Mouse (Mus musculus) c-Kit-positive CD71-positive TER-119-positive erythroid progenitor cells, embryonic 14.5 days (primary cell): Measurements from ENCODE around the gene Zdhhc5.
"Not testable (repeated sequence)": the region's sequence is repeated elsewhere in the genome, so short reads cannot be mapped to it uniquely, and the experiment has no call there.

Experiments
- DNase-seq: peaks from one replicate; pipeline ENCODE4 v3.0.0-alpha.2; 2013; ENCODE audit warnings: low spot score

Gene Zdhhc5

DNA sequence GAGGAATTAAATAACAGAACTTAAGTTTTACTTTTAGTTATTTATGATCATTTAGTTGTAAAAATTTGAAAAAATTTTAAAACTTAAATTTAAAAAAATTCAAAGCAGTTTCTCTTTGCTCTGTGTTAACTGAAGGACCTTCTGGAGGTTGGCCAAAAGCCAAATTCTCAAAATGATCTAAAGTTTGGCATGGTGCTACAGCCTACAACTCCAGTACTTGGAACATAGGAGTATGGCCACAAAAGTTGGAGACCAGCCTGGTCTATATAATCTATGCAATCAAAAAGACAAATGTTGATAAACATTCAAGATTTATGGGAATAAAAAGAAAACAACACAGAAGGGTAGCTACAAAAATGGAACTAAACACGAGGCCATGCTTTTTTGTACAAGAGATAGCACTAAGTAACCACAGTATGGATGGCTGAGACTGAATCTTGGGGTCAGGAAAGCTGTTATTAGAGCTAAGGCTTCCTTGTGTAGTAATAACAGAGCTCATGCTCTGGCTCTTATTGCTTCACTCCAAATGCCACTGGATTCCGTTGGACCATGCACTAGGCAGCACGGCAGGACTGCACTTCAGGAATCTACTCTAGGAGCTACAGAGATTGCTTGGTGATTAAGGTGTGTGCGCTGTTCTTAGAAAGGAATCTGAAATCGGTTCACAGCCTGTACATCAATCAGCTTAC, 19.8 kb downstream of the Zdhhc5 start:
- DNase-seq = no peak

DNA sequence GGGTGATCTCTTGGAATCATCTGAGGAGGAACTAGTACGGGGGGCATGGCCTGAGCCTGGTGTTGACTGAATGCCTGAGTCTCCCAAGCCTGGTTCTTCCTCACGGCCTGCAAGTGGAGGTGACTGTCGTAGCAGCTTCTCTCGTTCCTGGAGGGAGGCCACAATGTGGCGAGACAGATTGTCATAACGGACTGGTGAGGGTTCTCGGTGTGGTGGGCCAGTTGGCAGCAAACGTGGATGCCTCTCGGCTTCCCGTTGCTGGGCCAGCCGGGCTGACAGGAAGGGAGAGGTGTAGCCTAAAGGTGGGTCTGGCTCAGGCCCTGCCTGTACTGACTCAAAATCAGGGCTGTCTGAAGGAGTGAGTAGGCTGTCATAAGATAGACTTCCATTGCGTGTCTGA, 24.9 kb downstream of the Zdhhc5 start:
- no peak for DNase-seq

DNA sequence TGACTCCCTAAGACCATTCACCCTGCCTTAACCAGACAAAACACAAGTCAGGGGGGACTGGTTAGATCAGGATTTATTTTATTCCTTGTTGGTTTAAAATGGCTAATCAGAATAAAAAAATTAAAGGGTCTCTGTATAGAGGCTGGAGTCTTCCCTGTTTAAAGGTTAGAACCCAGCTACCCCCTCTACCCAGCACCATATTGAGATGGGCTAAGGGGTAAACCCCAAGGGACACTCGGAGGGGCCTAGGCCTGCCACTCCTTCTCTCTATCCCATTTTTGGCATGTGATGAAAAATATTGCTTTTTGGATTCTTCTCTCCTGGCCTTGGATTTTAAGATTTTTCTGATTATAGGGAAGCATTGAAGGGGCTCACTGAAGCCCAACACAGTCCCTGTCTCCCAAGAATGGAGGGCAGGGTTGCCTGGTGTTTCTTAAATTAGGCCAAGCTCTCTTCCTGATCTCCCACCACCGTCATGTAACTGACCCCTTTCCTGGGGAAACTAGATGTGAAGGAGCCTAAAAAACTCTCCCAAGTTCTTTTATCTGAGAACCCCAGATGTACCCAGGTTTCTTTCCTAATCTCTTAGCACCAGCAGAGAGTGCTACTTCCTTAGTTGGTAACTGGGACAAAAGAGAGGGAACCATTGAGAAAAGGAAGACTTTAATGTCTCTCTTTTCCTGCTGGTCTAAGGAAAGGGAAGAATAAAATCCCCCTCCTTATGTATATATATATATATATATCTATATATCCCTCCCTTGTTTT, 26.7 kb downstream of the Zdhhc5 start:
- DNase-seq = peak; percentile 23

DNA sequence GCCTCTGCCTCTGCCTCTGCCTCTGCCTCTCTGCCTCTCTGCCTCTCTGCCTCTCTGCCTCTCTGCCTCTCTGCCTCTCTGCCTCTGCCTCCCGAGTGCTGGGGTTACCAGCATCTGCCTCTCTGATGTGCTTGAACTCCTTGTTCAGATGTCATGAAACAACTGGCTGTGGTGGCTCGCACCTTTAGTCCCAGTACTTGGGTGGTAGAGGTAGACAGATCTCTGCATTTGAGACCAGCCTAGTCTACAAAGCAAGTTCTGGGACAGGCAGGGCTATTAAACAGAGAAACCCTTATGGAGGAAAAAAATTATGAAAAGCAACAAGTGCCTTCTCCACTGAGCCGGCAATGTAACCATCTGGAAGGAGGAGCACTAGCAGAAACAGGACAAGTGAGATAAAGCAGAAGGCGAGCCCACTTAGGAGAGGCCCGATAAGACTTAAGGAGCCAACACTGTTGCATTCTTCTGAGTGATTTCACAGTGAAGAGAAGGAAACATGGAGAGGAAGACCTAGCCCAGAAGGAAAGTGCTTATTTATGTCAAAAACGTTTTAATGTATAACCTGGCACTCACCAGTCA, 32.3 kb downstream of the Zdhhc5 start:
- DNase-seq = peak; percentile 69

DNA sequence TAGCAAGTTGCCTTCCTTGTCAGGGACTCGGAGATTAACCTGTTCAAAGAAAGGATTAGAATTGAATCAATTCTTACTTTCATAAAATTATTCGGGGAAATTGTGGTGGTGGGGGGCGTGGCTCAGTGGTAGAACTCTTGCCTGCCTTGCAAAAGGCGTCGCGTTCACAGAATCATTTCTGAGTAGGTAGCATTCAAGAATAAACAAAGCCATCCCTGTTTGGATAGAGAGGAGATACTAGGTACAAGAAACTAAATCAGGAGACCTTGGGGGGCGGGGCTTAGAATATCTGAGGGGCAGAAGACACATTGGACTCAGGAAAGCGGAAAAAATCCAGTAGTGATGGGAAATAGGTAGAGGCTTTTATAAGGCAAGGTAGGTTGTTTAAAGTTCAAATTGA, 36.0 kb downstream of the Zdhhc5 start, which contains the start of gene Tmx2:
Tmx2 (minus strand) TSS at position 125 of the 400 bp plus-strand sequence.
- no peak for DNase-seq

DNA sequence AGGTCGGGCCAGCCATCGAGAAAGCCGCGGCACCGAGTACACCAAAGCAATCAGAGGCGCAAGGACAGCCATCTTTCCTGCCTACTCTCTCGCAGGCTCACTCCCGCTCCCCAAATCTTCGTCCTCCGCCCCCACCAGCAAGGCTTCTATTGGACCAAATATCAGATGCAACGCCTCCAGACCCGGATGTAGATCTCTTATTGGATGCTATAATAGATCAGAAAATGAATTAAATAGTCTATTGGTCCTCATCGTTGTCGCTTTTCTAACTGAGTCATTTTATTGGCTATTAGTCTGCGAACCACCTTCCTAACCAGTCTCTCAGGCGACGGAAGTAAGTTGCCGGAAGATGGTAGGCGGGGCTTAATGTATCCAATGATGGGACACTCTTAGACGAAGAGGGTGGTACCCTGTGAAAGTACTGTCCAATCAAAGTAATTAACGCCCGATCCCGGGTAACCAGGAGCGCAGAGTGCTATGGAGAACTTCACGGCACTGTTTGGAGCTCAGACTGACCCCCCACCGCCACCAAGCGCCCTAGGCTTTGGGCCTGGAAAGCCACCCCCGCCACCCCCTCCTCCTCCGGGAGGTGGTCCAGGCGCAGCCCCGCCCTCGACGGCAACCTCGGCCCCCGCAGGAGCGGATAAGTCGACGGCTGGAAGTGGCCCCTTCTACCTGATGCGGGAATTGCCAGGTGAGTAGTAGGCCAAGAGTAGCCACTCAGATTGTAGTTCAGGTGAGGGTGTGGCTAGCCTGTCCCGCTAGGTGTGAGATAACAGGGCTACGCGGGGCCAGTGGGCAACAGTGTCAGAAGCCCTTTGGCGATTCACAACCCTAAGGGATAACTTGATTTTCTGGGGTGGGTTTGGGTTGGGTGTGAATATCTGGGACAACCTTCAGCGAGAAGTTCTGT, 36.8 kb downstream of the Zdhhc5 start, which contains the start of the genes Gm28635 and Med19:
Gm28635 (minus strand) TSS at position 74 of the 913 bp plus-strand sequence.
Med19 (plus strand) TSS at position 435 of the 913 bp plus-strand sequence.
- DNase-seq = peak; percentile 99

DNA sequence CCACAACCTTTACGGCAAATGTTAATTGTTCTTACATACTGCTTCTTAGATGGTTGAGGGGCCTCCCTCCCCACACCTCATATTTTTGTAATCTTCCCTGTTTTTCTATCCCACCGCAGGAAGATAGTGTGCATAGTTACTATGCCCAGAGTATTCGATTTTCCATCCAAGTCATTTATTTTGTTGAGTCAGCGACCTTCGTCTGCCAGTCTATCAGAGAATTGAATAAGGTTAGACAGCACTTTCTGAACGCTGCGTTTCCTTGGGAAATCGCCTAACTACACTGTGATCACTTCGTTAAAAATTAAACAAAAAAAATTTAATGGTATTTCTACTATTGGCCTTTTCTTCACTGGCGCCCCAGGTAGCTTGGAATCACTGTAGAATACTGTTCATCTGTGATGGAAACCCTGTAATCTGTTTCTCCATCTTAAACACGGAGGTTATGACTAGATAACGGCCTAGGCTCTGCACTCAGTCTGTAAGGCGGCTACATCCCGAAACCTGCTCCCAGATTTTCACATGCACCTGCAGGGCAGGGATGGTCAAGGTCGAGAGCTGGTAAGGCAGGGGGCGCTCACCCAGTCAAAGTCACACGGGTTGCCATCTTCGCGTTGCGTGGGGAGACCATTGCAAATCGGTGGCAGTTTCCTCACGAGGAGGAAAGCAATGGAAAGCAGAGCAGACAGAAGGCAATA, 37.6 kb downstream of the Zdhhc5 start:
- peak; percentile 29 for DNase-seq

DNA sequence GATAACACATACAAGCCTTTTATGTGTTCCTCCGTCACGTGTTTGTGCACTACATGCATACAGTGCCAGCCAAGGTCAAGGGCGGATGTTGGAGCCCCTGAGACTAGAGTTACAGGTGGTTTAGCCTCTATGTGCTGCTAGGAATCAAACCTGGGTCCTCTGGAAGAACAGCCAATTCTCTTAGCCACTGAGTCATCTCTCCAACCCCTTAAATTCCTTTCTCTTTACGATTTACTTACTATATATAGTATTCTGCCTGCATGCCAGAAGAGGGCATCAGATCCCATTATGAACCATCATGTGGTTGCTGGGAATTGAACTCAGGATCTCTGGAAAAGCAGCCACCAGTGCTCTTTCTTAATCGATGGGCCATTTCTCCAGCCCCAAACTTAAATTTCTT, 43.4 kb downstream of the Zdhhc5 start:
- DNase-seq = not testable (repeated sequence)

DNA sequence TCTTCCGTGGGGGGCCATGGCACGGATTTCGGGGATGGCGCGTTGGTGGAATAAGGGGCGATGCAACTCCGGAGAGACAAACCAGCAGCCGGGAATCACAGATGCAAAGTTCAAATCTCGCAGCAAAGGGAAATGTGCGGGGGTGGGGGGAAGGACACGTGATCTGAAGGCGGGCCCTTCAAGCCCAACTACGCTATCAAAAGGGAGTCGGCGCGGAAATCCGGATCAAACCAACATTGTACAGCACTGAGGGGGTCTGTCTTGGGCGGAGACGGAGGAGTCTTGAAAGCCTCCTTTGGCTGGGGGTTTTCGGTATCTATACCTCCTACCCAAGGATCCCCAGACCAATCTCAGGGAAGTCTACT, 44.4 kb downstream of the Zdhhc5 start, which contains the start of gene Selenoh:
Selenoh (minus strand) TSS at position 202 of the 365 bp plus-strand sequence.
- peak; percentile 89 for DNase-seq

DNA sequence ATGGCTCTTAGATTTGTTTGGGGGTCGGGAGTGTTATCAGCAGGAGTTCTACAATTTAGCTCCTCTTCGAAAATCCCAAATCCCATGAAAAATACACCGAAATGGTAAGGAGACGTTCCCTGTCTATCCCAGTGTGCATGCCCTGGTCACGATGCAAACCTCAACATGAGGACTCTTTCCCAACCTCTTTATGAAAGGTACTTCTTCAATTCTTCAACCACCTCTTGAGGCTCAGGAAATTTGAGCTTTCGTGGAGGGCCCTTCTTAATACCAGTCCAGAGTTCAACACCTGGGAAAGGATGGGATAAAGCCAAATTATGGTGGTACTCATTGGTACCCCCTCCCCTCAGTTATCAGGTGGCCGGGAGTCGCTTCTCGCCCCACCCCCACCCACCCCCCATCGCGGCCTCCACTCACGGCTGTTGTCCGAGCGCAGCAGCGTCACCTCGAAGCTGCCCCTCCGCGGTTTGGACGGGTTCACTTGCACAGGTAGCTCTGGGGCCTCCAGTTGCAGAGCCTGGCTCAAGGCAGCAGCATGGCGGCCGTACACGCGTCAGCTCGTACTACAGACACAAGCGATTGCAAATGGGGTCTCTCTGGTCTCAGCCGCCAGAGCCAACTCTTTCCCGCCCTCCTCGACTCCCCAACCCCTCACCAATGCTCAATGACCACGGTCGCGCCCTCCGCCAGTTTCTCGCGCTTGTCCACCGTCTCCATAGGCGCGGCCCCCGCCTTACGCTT, 45.0 kb downstream of the Zdhhc5 start:
- no peak for DNase-seq

DNA sequence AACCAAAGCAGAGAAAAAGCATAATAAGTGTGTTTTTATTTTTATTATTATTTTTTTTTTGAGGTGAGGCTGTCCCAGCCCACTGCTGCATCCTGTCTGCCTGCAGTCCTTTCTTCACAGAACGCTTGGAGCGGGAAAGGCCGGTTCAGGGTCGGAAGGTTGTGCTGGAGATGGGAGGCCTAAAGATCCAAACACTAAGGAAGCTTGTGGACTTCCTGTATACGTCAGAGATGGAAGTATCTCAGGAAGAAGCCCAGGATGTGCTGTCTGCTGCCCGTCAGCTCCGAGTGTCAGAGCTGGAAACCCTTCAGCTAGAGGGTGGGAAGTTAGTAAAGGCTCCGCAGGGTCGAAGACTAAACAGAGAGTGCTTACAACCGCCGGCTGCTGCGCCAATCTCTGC, 48.9 kb downstream of the Zdhhc5 start:
- DNase-seq = no peak

DNA sequence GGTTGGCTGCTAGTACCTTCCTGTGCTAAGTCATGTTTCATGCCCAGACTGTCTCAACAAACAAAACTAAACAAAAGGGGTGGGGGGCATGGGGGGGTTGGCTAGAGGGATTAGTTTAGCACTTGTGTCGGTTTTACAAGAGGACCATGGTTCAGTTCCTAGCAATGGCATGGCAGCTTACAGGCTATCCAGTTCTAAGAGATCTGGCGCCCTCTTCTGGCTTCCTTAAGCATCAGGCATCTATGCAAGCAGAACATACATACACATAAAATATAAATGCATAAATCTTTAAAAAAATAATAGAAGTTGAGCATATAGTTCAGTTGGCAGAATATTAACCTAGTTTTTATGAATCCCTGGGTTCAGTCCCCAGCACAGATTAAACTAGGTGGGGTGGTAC, 52.1 kb downstream of the Zdhhc5 start:
- peak; percentile 71 for DNase-seq

DNA sequence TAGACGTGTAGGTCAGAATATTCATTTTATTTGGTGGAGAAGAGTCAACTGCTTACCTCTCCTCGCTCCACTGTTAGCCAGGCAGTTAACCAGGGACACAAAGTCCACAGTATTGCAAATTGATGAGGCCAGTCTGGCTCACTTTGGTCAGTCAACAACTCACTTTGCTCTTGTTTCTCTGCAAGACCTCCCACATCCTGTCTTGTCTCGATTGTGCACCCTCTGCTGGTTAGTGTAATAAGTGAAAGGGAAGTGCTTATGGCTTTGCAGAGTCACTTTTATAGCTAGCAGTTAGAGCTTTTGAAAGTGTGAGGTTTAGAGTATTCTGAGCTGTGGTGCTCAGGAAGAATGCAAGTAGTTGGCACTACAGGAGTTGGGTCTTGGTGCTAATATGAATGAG, 54.7 kb downstream of the Zdhhc5 start:
- DNase-seq = peak; percentile 38

DNA sequence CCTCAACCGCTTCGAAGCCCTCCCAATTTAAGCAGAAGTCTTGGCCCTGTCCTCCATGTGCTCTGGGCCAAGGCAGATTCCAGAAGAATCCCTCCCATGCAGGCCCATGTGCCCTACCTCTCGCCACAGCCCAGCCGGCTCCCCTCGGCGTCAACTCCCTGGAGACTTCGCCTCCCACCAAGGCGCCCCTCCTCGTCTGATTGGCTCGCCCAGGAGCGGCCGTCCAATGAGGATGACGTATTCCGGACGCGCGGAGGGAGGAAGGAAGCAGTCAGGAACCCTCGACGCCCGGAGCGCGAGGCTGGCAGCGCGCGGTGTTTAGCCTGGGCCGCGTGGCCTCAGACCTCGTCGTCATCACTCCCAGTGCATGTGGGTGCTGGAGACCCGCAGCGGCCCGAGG, 56.2 kb downstream of the Zdhhc5 start, which contains the start of gene Btbd18:
Btbd18 (plus strand) TSS at position 274 of the 400 bp plus-strand sequence.
- no peak for DNase-seq

DNA sequence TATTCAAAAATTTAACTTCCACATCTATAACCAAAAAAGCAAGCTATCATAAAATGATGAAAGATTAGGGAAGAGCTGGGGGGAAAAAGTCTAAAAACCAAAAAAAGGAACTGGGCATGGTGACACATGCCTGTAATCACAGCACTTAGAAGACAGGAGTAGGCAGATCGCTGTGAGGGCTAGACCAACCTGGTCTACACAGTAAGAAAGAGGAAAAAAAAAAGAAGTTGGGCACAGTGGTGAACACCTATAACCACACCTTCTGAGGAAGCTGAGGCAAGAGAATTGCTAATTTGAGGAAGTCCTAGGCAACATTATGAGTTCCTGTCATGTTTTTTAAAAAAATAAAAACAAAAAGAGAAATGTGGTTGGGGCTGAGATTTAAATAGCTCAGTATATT, 59.1 kb downstream of the Zdhhc5 start:
- DNase-seq = no peak

DNA sequence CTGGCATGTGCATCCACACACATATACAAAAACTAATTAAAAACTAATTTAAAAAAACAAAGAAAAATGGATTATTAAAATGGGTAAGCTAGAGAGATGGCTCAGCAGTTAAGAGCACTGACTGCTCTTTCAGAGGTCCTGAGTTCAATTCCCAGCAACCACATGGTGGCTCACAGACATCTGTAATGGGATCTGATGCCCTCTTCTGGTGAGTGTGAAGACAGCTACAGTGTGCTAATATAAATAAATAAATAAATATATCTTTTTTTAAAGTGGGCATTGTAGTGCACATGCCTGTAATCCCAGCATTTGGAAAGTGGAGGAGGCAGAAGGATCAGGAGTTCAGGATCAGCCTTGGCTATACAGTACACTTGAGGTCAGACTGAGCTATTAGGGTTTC, 61.6 kb downstream of the Zdhhc5 start:
- no peak for DNase-seq

DNA sequence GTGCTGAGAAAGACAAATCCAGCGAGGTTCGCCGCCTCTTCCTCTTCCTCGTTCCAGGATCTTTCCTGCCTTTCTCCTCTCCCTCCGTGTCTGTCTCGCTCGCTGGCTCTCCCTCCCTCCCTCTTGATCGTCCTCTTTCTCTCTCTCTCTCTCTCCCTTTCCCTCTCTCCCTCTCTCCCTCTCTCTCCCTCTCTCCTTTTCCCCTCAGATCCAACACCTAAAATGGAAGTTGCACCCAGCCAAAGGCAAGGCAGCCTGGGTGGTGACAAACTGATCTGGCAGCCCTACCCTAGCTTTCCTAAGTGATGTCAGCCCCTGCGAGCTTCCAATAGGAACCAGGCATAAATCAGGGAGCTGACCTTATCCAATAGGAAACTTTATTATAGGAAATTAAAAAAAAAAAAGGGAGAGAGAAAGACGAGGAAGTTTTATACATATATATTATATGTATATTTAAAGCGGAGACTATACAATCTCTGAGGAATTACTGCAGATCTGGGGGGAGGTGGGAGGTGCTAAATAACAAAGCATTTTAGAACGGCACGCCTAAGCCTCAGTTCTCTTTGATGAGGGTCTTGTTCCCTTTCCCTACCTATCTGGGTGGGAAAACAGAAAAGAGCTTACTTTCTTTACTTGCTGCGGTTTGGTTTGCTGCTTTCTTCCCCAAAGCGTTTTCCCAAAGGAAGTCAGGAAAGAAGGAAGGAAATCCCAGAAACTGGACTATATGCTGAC, 64.3 kb downstream of the Zdhhc5 start, which contains the start of gene Ctnnd1:
Ctnnd1 (minus strand) TSS at position 302 of the 732 bp plus-strand sequence.
- DNase-seq = peak; percentile 74

DNA sequence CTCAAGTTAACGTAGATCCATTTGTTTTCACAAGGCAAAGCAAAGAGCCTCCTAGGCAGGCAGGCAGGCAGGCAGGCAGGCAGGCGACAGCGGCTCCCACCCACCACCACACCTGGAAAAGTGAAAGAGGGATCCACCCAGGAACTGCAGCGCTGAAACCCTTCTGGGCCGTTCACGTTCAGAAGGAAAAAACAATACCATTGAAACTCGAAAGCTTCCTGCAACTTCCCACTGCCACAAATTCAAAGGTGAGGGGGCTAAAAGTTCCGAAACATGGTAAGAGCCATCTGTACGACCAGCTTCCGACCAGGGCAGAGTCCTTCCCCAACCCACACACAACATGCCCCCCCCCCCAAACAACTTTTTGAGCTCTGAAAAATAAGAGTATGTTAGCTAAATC, 65.3 kb downstream of the Zdhhc5 start:
- peak; percentile 31 for DNase-seq

DNA sequence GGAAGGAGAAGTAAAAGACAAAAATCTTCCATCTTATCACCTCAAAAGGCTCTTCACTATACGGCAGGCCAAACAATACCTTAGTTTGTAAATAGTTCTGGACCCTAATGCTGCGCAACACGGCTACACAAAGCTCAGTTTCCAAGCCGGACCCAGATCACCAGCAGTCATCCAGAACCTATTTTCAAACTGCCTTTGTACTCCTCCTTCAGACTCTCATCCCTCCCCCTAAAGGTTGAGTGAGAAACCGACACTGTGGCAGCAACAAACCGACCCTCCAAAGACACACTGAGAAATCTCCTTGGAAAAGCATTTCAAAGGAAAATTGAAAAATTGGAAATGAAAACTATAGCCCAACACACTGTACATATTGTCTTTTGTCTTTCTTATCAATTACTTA, 66.6 kb downstream of the Zdhhc5 start:
- DNase-seq = no peak
